Mouse (Mus musculus) cerebellum, adult 2 months (tissue): ENCODE measurements around the gene Bcl2l13.

Experiments used
- CTCF ChIP-seq: fragments of 200-500 bp; IDR thresholded peaks from 2 replicates; pipeline ENCODE4 v1.5.1; 2011; ENCODE audit warnings: low read depth, mild to moderate bottlenecking, control low read depth, low read length, moderate library complexity, borderline replicate concordance; ENCODE audit not compliant: insufficient read depth
- POLR2A ChIP-seq: fragments of 200-500 bp; IDR thresholded peaks from 2 replicates; pipeline ENCODE4 v1.6.1; 2011; ENCODE audit warnings: low read length, control low read depth, borderline replicate concordance; ENCODE audit not compliant: insufficient read depth

- peak; percentile 23; the same call in 1 of the 2 replicates for TF ChIP-seq CTCF
- no peak for TF ChIP-seq POLR2A
These were observed 47.1 kb upstream of the Bcl2l13 start for GRCm38 (mm10) chr6:120788904-120789303.
